Mouse (Mus musculus) MN1 (cell line): ENCODE data around the gene Fam3a.
"Not testable (repeated sequence)": the region's sequence is repeated elsewhere in the genome, so short reads cannot be mapped to it uniquely, and the experiment has no call there.

Source experiments
- DNase-seq: peaks from one replicate; pipeline ENCODE4 v3.0.0-alpha.2; 2016; ENCODE audit warnings: low spot score

Fam3a gene

DNA sequence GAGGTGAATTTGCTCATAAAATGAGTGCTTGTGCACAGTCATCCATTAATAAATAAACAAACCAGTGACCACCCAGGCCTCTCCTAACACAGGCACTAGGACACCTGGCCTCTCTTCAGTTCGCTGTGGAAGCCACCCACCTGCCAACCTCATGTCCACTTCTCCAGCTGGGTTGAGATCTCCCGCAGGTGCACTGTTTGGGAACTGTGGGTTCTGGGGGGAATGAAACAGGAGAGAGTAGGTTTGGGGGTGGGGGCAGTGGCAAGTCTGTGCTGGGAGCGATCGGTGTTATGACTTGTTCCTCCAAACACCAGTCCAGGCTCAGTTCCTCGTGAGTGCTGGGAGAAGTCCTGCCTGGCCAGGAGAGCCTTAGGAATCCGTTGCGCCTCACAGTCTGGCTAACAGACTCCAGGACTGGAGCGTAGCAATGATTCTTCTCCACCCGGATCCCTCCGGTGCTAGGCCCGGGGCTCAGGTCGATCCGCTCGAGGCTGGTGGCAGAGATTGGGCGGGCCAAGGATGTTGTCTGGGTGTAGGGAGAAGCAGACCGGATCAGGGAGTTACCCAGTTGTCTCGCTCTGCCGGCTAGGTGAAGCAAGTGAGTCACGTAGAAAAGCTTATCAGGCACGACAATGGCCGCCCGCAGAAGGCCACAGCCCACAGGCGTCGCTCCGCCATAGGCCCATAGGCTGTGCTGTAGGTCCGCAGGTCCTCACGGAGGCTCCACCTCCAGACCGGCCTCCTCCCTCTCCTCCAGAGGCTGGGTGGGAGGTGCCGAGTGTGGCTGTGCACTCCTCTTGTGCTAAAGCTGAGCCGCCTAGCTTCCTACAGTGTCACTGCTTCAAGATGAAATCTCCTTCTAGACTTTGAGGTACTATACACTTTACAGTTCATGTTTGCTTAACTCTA lies at the start of gene Fam3a, which contains the start of gene Ikbkg:
Fam3a (minus strand) TSS at position 738 of the 909 bp plus-strand sequence.
Ikbkg (plus strand) TSS at position 756 of the 909 bp plus-strand sequence.
- peak; percentile 91 for DNase-seq

DNA sequence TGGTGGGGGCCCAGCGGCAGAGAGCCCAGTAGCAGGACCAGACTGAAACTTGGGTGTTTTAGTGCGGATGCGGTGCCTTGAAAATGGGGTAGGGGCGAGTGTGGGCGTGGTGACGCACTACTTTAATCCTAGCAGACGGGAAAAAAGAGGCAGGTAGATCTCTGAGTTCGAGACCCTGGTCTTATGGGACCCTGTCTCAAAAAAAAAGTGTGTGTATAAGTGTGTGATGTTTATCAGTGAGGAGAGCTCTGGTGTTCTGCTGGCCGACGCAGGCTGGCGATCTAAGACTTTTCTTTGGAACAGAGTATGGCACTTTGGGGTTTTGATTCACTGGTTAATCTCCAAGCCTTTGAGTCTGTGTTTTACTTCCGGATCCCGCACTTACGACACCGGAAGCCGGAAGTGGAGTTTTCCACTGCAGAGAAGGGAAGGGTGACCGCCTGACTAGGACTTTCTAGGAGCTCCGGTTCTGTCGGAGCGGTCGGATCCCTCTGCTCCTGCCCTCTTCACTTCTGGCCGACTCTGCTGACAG lies 36.3 kb upstream of the Fam3a start:
- peak; percentile 79 for DNase-seq

DNA sequence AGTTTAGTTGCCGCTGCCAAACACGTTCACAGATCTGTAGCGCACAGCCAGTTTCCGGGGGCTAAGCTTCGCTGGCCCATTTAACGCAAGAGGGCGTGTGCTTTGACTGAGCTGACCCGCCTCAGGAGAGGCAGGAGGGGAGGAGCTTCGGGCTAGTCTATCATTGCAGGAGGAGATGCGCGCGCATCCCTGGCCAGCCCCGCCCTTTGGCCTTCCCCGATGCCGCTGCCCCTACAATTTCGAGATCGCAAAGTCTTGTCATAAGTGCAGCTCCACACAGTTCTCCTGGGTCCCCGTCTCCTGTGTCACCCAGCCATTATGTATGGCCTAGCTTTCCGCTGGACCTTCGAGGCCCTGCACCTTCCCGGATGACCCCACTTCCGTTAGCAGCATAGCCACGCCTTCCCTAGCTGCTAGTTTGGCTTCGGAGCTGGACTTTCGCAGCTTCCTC lies 35.8 kb upstream of the Fam3a start, which contains the start of gene G6pdx:
G6pdx (minus strand) TSS at position 369 of the 451 bp plus-strand sequence.
- DNase-seq: peak; percentile 91

DNA sequence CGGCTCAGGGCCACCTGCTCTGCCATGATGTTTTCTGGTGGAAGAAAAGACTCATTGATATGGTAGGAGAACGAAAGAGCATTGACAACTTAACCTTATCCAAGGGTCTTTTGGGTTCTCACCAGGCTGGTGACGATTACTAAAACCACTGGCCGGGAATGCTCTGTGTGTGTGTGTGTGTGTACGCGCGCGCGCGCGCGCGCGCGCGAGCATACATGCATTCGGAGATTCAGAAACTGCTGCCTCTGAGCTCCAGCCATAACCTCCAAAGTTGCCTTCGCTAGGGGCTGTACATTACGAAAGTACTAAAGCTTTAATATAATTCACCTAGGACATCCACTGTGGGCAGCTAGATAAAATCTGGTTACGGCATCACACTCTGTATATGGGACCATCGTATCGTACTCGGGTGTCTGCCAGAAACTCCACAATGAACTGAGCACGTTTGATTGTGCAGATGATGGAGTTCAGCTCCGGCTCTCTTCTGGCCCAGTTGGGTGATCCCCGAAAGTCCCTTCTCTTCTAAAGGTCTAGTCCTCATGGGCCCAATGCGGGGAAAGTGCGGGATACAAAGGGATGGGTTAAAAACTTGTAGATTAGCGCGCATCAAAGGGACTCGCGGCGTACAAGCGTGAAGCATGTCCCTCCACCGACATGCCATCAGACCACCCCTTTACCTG lies 35.2 kb upstream of the Fam3a start:
- DNase-seq: no peak

DNA sequence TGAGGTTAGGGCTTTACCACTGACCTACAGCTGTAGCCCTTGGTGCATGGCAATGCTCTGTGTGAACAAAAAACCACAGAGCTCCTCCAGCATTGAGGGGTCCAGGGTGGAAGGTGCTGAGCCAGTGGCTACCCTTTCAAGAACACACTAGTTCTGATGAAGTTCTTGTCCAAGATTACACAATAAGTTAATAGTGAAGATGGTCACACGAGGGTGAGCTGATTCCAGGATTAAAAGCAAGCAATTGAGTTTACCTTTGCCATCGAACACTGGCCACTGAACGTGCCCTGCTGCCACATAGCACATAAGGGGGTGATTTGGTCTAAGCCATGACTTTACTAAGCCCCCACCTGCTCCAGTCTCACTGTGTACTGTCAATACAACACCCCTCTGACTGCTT lies 34.0 kb upstream of the Fam3a start:
- no peak for DNase-seq

DNA sequence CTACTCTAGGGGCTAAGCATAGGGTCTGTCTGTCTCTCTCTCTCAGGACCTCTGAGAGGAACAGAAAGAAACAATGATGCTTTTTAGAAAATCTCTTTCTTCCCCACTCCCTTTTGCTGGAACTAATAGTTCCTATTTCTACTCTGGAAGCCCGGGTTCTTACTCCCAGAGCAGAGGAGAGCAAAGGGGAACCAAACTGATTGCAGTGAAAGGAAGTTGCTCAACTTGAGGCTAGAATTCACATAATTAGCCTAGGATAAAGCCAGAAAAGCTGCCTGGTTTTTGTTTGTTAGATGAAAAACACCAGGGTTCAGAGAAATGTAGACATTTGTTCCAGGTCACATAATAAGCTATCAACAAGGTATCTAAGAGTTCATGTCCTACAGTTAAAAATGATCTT lies 33.2 kb upstream of the Fam3a start:
- no peak for DNase-seq

DNA sequence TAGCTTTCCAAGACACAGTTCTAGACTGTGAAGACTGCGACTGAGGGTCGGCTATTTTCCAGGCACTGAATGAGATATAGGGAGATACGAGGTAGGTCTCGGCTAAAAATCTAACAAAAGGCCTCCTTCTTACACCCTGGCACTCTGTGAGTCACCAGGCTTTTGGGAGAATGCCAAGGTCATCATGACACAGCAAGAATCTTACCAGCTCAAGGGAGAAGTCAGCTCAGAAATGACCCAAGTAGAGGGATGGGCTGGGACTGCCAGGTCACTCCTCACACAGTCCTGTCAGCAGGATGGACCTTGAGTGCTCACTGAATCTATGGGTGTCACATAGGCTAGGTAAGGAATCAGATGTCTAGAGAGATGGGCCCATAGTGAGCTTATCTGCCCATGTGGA lies 32.1 kb upstream of the Fam3a start:
- peak; percentile 87 for DNase-seq

DNA sequence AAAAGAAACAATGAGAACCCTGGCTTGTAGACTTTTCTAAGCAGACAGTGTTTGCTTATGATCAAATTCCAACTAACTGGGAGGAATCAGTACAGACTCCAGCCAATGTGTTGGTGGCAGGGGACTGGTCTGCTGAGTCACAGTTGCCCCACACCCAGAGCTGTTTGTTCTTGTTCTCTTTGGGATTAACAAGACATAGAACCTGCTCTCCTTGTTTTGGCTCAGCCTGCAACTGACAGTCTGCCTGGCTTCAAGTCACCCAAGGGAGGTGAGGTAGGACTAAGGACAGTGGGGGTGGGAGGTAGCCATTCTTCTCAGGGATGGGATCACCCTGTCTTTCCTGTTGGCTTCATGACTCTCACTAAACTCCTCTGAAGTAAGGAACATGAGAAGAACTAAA lies 31.4 kb upstream of the Fam3a start:
- DNase-seq: no peak

DNA sequence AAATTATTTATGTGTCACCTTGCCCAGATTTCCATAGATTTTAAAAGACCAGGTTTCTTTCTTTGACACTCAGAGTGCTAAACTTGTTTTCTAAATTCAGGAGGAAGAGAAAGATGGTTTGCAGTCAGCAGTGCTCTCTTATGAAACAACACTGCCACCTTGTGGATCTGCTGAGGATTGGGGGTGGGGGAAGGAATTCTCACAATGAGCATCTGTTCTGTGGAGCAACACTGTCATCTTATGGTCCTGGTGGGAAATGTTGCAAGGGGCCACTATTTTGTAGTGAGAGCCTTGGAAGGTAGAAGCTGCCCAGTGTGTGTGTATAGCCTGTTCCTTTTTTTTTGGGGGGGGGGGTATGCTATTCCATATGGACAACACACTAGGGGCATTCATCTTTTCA lies 20.3 kb upstream of the Fam3a start:
- peak; percentile 81 for DNase-seq

DNA sequence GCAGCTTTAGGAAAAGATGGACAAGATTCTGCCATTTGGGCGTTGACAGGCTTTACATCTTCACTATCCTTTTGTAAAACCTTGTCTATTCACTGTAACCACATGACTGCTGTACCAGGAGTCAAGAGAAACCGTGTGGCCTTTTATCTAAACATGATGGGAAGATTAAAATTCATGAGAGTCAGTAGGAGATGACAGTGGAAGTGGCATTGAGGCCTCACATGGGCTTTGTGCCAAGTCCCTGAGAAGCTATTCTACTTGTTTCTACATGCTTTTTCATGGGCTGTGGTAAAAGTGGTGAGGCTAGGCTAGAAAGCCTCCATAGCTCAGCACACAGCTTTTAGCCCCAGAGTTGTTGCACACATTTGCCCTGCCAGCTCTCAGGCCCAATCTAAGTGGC lies 15.3 kb upstream of the Fam3a start:
- no peak for DNase-seq

DNA sequence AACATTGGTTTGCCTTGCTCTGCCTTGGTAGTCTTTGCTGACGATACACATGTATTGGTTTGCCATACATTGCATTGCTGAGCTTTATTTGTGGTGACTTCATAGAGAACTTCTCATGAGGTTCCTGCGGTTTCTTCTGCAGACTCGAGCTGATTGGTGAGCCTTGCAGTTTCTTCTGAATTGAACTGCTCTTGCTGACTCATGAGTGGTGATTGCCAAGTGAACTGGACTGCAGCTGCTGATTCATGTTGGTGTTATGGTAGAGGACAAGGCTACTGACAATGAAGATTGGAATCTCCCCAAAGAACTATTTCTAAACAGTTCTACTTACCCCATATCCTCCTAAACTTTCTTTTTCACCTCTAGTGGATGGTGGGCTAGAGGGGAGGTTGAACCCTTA lies 7.1 kb upstream of the Fam3a start:
- DNase-seq: no peak

DNA sequence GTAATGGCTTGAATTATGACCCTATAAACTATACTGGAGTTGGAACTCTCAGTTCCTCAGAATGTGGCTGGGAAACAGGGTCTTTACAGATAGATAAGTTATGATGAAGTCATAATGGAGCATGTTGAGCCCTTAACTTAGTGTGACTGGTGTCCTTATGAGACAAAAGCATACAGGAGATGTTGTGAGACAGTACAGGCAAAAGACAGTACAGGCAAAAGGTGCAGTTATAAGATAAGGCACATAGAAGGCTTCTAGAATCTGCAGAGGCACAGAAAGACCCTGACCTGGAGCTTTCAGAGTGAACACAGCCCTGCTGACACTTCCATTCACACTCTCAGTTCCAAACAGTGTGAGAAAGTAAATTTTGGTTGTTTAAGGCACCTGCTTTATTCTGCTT lies 4.9 kb downstream of the Fam3a start:
- no peak for DNase-seq

DNA sequence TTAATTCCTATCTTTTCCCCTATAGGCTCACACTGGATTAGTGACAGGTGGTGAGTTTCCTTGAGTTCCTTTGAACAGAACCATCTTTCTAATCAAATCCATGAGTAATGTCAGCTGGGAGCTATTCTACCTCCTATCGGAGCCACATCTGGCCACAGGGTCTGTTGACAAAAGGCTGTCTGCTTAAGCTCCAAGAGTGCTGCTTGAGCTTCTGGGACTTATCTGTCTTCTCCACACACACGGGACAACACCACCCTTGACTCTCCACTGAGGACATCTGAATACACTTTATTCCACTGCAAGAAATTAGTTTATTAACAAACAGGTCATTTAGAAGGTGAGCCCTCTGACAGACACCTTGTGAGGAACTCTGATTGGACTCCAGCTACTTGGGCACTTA lies 8.6 kb downstream of the Fam3a start:
- no peak for DNase-seq

DNA sequence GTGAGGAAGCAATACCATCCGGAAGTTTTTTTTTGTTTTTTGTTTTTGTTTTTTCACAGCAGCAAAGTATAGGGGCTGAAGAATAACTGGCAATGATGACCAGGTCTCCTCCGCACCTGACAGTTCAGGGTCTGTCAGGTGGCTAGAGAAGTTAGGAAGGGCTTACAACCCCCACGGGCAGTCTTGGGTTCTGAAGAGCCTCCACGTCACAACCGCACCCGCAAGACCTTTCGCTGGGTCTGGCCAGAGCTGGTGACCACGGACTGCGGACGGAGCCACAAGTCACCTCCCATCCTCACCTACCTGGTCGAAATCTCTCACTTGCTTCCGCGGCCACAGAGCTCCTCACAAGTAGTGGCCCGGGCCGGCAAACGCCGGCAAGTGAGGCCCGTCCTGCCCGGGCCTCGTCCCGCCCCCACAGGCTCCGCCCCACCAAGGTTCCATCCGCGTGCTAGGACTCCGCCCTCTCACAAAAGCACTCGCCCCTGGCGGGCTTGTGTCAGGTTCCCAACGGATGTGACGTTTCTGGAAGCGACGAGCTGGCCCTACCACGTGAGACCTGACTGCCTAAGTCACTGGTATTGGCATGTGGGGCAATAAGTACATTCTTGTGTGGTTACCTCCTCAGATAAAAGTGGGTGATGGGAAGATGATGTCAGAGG lies 20.1 kb downstream of the Fam3a start, which contains the start of the genes Ubl4a and Slc10a3:
Ubl4a (minus strand) TSS at position 331 of the 662 bp plus-strand sequence.
Slc10a3 (minus strand) TSS at position 462 of the 662 bp plus-strand sequence.
- peak; percentile 91 for DNase-seq

DNA sequence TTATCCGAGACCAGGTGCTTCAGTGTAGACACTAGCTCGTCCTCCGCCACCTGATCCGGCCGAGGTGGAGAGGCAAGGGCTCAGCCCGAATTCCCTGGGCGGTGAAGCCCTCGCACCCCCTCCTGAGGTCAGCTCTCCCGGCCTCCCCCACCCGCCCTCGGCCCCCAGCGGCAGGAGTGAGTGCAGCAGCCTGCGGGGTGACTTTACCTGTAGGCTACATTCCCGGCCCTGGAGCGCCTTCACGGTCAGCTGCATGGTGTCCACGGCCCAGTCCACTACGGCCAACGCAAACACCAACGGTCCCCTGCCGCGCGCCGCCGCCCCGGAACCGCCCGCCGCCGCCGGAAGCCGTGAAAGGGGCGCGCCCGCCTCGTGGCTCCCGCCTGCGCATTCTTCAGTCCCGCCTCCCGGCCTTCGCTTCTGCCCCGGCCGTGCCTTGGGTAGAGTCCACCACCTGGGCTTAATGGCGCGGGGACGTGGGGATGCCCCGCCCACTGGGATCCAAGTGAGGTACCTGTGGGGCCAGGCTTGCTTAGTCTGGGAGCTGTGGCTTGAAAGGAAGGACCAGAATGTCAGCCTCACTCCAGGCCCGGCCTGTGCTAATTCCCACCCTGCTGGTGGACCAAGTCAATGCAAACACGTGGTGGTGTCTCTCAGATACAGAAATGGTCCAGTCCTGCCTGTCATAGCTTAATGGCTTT lies 24.7 kb downstream of the Fam3a start:
- peak; percentile 73 for DNase-seq

DNA sequence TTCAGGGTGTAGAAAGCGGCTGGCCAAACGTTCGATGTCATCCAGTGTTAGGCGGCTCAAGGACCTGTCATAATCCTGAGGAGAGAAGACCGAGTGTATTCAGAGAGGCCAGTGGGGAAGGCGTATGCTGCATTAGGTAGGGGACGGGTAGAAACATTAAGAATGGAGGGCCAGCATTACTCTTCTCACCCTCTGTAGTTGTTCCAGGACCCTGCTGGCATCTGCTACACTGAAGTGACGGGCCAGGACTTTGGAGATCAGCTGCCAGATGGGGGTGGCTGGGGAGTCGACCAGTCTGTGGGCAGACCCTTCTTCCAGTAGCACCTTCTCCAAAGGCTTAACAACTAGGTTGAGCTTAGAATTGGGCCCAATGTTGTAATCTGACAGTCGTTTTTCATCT lies 25.6 kb downstream of the Fam3a start:
- DNase-seq: no peak

DNA sequence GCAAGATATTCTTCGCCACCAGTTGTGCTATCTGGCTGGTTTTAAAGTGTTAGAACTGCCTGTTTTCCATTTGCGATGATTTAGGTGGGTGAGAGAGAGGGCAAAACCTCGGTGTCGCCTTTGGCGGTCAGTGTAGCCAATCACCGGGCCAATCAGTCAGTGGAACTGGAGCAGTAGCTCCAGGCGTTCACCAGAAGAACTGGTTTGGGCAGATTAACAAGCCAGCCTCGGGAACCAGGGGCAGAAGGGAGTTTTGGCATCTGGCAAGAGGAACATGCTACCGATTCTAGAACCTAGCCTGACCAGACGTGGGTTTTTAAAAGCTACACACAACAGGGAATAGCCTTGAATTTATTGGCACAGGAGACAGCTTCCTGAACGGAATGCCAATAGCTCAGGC lies 33.9 kb downstream of the Fam3a start:
- DNase-seq: no peak

DNA sequence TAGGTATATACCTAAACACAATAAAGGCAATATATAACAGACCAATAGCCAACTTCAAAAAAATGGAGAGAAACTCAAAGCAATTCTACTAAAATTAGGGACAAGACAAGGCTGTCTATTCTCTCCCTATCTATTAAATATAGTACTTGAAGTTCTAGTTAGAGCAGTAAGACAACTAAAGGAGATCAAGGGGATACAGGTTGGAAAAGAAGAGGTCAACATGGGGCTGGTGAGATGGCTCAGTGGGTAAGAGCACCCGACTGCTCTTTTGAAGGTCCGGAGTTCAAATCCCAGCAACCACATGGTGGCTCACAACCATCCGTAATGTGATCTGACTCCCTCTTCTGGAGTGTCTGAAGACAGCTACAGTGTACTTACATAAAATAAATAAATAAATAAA lies 36.0 kb downstream of the Fam3a start:
- not testable (repeated sequence) for DNase-seq

DNA sequence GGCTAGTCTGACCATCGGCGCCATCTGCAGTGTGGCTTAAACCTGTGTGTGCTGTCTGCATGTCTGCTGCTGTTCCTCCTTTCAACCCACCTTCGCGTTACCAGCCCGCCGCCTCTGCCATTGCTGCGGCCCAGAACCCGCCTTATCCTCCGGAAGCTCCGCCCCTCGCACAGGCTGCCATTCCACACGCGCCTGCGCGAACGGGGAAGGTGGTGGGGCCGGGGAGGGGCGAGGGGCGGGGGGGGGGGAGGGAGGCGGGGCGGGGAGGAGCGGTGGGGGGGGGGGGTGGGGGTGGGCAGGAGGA lies 39.7 kb downstream of the Fam3a start, which contains the start of gene Lage3:
Lage3 (minus strand) TSS at position 152 of the 304 bp plus-strand sequence.
- DNase-seq: peak; percentile 82

DNA sequence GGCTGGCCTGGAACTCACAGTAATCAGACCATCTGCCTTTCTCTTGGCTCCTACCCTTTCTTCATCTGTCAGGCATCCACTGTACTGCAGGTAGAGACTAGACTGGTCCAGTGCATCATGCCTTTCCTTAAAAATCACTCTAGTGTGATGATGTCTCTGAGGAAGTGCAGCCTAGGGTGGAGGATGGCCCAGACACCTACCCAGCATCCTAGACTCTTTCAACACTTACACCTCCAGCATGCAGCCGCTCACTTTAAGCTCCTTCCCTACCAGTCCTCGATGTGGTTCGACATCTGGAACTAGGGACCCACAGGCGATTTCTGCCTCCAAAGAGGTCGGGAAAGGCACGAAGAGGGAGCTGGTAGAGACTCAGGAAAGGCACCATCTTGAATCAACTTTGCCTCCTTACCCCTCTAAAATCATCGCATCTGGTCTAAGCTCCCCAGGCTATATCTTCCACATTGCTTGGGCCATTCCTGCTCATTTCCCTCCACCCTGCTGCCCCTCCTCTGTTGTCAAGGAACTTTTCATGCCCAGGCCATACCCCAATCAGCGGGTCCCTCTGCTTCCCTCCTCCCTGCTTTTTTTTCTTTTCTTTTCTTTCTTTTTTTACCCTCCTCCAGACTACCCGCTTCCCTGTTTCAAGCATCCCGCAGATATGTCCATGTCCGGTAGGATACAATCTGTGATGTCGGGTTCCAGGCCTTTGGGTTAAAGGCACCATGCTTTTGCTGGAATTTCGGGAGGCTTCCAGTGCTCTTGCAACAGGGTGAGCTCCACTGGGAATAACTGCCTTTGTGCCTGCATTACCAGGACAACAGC lies 40.2 kb downstream of the Fam3a start:
- DNase-seq: peak; percentile 18
